Mouse (Mus musculus) stomach, embryonic 14.5 days (tissue): ENCODE data around the gene Hlcs. TPM values are rescaled to one million over a fixed set of nuclear protein-coding genes. Genes with fewer than 3 reads are reported as not detected.

Experiments used
- ATAC-seq: fragments of 200-750 bp; cut with Nextera tagmentation; 2 replicates; pipeline ENCODE4 v1.8.0; 2017; ENCODE audit warnings: low read depth, moderate TSS enrichment; ENCODE audit not compliant: insufficient number of reproducible peaks, insufficient read depth, low FRiP score
- H3K27ac ChIP-seq: fragments of 300-500 bp; sonication (generic); 2 replicates; pipeline ENCODE4 v1.5.1; 2014; ENCODE audit warnings: mild to moderate bottlenecking, low read length, moderate library complexity, mixed read lengths
- H3K27me3 ChIP-seq: fragments of 300-500 bp; sonication (generic); 2 replicates; pipeline ENCODE4 v1.6.1; 2014; ENCODE audit warnings: low read length, control low read depth, mixed read lengths; ENCODE audit not compliant: control insufficient read depth, insufficient read depth
- H3K36me3 ChIP-seq: fragments of 300-500 bp; sonication (generic); 2 replicates; pipeline ENCODE4 v1.6.1; 2014; ENCODE audit warnings: mild to moderate bottlenecking, control low read depth, low read length, moderate library complexity, mixed read lengths; ENCODE audit not compliant: control insufficient read depth, insufficient read depth
- H3K4me1 ChIP-seq: fragments of 300-500 bp; sonication (generic); 2 replicates; pipeline ENCODE4 v1.6.1; 2014; ENCODE audit warnings: low read length, control low read depth, mixed read lengths; ENCODE audit not compliant: control insufficient read depth, insufficient read depth
- H3K4me2 ChIP-seq: fragments of 300-500 bp; sonication (generic); replicated peaks from 2 replicates; pipeline ENCODE4 v1.6.1; 2014; ENCODE audit warnings: low read depth, low read length, control low read depth
- H3K4me3 ChIP-seq: fragments of 300-500 bp; sonication (generic); 2 replicates; pipeline ENCODE4 v1.5.1; 2014; ENCODE audit warnings: low read depth, low read length, control low read depth
- H3K9ac ChIP-seq: fragments of 300-500 bp; sonication (generic); replicated peaks from 2 replicates; pipeline ENCODE4 v1.6.1; 2014; ENCODE audit warnings: low read depth, mild to moderate bottlenecking, control low read depth, low read length, moderate library complexity, mixed read lengths
- H3K9me3 ChIP-seq: fragments of 300-500 bp; sonication (generic); 2 replicates; pipeline ENCODE4 v1.6.1; 2016; ENCODE audit warnings: low read depth, low read length, control low read depth; ENCODE audit not compliant: control insufficient read depth
- WGBS: fragments of 180-500 bp; shearing (Covaris S2); extraction: QIAGEN DNeasy Blood & Tissue Kit; methylation state at CpG from one replicate; pipeline ENCODE4 v1.1.7; 2014; 5-methylcytosine and 5-hydroxymethylcytosine counted together
- polyA plus RNA-seq: library from polyadenylated mRNA; unstranded; fragments of >200 nt; fragmentation: Nextera tagmentation; extraction: Ambion mirVana; gene quantifications from 2 replicates; pipeline ENCODE4 v1.2.1, GENCODE M21; 2014

The Hlcs gene
- polyA plus RNA-seq, 1 experiment from 2014 or later: 10.8 TPM

DNA sequence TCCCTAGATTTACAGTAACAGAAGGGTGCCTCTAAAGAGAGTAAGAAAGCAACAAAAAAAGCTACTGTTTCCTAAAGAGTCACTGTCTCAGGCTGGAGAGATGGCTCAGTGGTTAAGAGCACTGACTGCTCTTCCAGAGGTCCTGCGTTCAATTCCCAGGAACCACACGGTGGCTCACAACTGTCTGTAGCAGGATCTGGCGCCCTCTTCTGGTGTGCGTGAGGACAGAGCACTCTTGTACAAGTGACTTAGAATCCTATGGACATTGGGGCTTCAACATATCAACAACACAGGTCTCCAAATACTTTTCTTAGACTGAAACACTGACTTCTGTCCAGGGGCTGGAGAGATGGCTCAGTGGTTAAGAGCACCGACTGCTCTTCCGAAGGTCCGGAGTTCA, 83.5 kb downstream of the Hlcs start:
- Histone ChIP-seq H3K27ac (no peak overlapping the region), H3K4me2 (no peak overlapping the region), H3K27me3 (no peaks in the 10 kb centered on the region), H3K9ac (no peak overlapping the region), H3K9me3 (no peaks in the 10 kb centered on the region), H3K4me1 (peaks cover 5% of the 10 kb centered on the region; the same call in 1 of the 2 replicates), H3K4me3 (no peak overlapping the region), H3K36me3 (no peaks in the 10 kb centered on the region)
- WGBS: 98% methylated on average over 7 of the region's 7 CpGs
- ATAC-seq: no peak

DNA sequence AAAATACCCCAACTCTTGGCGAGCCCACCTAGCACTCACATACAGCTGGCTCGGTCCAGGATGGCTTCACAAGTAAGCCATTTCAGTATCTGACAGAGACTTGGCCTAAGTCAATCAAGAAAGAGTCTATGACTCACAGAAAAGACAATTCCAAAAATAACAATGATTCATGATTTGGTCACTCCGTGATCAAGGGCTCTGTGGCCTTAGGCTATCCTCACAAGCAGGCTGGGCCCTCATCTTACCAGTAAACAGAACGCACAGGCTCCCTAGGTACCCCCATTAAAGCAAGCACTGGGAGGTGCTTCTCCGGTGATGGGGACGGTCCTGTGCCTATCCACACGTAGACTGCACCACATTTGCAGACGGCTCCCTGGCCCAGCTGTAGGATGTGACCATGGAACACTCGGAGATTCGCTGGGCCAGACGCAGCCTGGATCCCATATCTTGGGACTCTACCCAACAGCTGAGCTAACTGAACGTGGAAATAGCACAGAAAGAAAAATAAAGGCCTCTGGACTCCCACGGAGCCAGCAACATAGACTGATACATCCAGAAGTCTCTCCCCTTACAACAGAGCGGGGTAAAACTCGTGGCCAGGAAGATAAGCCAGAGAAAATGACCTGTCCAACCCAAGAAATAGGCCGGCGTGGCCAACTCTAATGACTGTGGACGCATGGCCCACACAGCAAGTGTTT, 84.4 kb downstream of the Hlcs start:
- Histone ChIP-seq H3K9me3 (no peaks in the 10 kb centered on the region), H3K9ac (no peak overlapping the region), H3K4me1 (peaks cover 5% of the 10 kb centered on the region; the same call in 1 of the 2 replicates), H3K27ac (no peak overlapping the region), H3K36me3 (no peaks in the 10 kb centered on the region), H3K4me2 (no peak overlapping the region), H3K4me3 (no peak overlapping the region), H3K27me3 (no peaks in the 10 kb centered on the region)
- ATAC-seq: no peak
- 84% methylated on average over 18 of the region's 18 CpGs for WGBS

DNA sequence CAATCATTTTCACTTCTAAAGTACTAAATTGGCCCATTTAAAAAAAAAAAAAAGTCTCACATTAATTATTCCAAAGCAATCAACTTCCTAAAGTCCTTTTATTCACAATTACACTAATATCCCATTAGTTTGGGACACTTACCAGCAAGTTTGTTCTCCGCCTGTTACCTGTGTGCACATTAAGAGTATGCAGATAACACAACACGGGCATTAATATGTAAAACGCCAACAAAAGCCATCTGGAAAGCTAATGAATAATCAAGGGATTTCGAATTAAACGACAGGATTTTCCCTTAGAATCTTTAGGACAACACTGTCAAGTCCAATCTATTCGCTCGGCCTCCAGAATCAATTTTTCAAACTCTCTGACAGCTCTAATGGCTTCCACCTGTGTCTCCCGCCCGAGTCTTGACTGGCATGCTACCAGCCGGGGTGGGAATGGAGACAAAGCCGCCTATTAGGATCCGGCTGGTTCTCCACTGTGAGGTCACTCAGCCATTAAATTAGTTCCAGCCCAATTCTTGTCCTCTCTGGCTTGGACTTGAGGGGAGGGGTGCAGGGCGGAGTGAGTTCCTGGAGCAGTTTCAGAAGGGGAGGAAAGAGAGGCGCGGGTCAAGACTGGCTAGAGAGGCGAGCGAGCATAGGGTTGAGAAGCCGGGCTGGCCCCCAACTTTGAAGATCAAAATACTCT, 85.9 kb downstream of the Hlcs start:
- Histone ChIP-seq H3K4me3 (no peak overlapping the region), H3K27me3 (no peaks in the 10 kb centered on the region), H3K36me3 (no peaks in the 10 kb centered on the region), H3K4me1 (peaks cover 10% of the 10 kb centered on the region; the same call in 1 of the 2 replicates), H3K27ac (no peak overlapping the region), H3K9ac (no peak overlapping the region), H3K4me2 (no peak overlapping the region), H3K9me3 (no peaks in the 10 kb centered on the region)
- 0 out of 2 replicates have a peak, but pooled peaks have one; percentile 40 for ATAC-seq
- 34% methylated on average over 18 of the region's 18 CpGs for WGBS

DNA sequence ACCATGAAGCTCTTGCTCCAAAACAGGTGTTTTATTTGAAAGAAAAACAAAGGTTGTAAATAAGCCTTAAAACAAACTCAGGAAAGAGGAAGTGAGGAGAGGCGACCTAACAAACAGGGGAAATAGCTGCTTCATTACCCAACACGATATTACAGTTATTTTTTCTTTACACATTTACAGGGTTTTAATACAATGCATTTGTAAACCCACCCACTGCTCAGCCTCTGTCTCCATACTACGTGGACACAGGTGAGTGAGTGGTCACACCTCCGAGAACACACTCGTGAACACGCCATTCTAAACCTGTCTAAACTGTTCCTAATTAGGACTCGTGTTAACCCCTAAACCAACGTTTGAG, 90.0 kb downstream of the Hlcs start:
- no peak overlapping the region for H3K4me3 ChIP-seq
- H3K9me3 ChIP-seq: no peaks in the 10 kb centered on the region
- H3K27me3 ChIP-seq: no peaks in the 10 kb centered on the region
- no peak for ATAC-seq
- H3K4me1 ChIP-seq: peaks cover 10% of the 10 kb centered on the region; the same call in 1 of the 2 replicates
- H3K4me2 ChIP-seq: no peak overlapping the region
- no peak overlapping the region for H3K9ac ChIP-seq
- WGBS: 64% methylated on average over 8 of the region's 8 CpGs
- H3K36me3 ChIP-seq: no peaks in the 10 kb centered on the region
- no peak overlapping the region for H3K27ac ChIP-seq

DNA sequence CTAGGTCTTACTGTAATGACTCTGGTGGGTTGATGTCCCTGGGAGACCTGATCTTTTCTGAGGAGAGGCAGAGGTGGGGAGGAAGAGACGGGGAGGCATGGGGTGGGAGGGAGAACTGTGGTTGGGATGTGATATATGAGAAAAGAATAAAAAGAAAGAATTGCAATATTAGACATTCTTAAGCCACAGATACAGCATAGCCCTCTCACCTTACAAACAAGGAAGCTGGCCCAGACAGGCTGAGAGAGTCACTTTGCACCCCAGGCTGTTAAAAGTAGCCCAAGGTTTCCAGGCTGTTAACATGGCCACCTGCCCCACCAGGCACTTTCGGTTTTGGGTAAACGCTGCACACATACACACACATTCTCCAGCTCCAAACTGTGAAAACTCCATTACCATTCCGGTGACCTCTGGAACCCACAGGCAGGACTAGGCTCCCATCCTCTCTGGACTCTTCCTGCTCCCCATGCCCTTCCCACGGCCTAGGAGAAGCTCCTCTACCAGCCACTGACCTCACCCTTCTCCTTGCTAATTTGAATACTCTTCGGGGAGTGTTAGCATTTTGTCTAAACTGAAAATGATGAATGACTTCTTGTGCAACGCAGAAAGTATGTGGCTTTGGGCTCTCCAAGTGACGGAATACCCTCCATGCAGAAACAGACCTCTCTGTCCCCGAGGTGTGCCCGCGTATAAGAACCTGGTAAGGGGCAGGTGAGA, 90.6 kb downstream of the Hlcs start:
- no peaks in the 10 kb centered on the region for H3K9me3 ChIP-seq
- H3K4me2 ChIP-seq: no peak overlapping the region
- WGBS: 39% methylated on average over 11 of the region's 11 CpGs
- H3K27ac ChIP-seq: no peak overlapping the region
- no peaks in the 10 kb centered on the region for H3K36me3 ChIP-seq
- no peak for ATAC-seq
- H3K4me1 ChIP-seq: peaks cover 10% of the 10 kb centered on the region; the same call in 1 of the 2 replicates
- no peak overlapping the region for H3K4me3 ChIP-seq
- no peaks in the 10 kb centered on the region for H3K27me3 ChIP-seq
- no peak overlapping the region for H3K9ac ChIP-seq

DNA sequence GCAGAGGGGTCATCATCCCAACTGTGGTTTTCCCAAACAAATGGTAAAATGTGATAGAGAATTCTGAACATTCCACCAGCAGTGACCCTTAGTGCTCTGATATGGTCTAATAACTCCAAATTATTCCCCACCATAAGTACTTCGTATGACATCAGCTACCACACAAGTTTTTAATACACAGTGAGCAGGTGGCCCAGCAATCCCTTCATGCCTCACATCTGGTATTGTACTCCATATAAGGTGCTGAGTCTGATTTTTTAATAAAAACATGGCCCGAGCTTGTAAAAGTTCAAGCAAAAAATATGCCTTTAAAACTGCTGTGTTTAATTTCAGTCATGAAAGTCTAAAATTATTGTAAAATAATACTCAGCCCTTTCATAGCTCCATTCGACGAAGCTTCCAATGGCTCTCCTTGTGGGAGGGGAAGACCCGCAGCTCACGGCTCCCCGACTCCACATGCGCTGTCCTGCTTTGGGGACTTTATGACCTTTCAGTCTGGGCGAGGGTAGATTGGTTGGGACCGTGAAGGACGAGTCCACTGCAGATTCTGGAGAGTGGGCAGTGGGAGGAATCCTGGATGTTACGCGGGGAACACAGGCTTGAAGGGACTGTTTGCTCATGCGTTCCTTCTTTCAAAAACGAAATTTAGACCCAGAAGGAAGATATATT, 102.5 kb downstream of the Hlcs start:
- Histone ChIP-seq H3K27me3 (no peaks in the 10 kb centered on the region), H3K4me1 (no peaks in the 10 kb centered on the region), H3K27ac (peak overlapping the region; percentile 61; the same call in 1 of the 2 replicates), H3K9ac (no peak overlapping the region), H3K4me2 (no peak overlapping the region), H3K4me3 (no peak overlapping the region), H3K9me3 (no peaks in the 10 kb centered on the region), H3K36me3 (no peaks in the 10 kb centered on the region)
- WGBS: 66% methylated on average over 15 of the region's 15 CpGs
- ATAC-seq: no peak; the same call in 1 of the 2 replicates

DNA sequence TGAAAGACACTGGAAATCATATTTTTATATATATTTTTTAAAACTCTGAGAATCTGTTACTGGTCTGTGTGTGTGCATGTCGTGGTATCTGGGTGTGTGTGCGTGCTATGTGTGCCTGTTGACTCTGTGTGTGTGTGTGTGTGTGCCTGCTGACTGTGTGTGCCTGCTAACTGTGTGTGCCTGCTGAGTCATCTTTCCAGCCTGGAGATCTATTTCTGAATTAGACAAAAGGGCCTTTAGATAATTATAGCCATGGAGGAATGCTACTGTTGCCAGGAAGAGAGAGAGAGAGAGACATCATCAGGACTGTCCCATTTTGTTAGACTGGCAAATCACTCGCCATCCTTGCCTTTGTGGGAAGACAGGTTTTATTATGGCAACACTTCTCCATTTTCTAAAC, 103.7 kb downstream of the Hlcs start:
- Histone ChIP-seq H3K36me3 (no peaks in the 10 kb centered on the region), H3K4me3 (no peak overlapping the region), H3K4me1 (no peaks in the 10 kb centered on the region), H3K9me3 (no peaks in the 10 kb centered on the region), H3K9ac (no peak overlapping the region), H3K27me3 (no peaks in the 10 kb centered on the region), H3K27ac (0 out of 2 replicates have a peak overlapping the region, but pooled peaks have one; percentile 61), H3K4me2 (no peak overlapping the region)
- 74% methylated on average over 3 of the region's 3 CpGs for WGBS
- no peak for ATAC-seq

DNA sequence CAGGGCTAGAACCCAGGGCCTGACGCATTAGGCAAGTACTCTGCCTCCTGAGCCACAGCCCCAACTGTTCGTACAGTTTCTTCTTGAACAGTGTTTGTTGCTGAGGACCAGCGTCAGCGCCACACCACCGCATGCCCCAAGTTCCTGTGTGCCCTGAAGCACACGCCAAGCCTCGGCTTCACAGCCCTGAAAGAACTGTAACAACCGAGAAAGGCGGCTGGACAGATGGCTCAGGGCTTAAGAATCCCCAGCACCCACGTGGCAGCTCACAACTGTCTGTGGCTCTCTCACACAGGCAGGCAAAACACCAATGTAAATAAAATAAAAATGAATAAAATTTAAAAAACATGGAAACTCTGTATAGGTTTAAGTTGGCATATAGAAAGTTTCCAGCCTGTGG, 104.5 kb downstream of the Hlcs start:
- no peaks in the 10 kb centered on the region for H3K9me3 ChIP-seq
- WGBS: 83% methylated on average over 10 of the region's 10 CpGs
- no peak overlapping the region for H3K4me2 ChIP-seq
- H3K27ac ChIP-seq: no peak overlapping the region
- no peaks in the 10 kb centered on the region for H3K36me3 ChIP-seq
- no peak for ATAC-seq
- H3K27me3 ChIP-seq: no peaks in the 10 kb centered on the region
- no peak overlapping the region for H3K9ac ChIP-seq
- H3K4me1 ChIP-seq: no peaks in the 10 kb centered on the region
- no peak overlapping the region for H3K4me3 ChIP-seq
